Mouse (Mus musculus) bone marrow macrophage, adult 2 months (primary cell): ENCODE measurements around the gene Ralgps2.

Experiments
- CTCF ChIP-seq: IDR thresholded peaks from 2 replicates; pipeline ENCODE4 v1.5.1; 2012; ENCODE audit warnings: low read depth, mild to moderate bottlenecking, low read length, moderate library complexity
- POLR2A ChIP-seq: IDR thresholded peaks from 2 replicates; pipeline ENCODE4 v1.6.1; 2012; ENCODE audit warnings: mild to moderate bottlenecking, low read depth, low read length, borderline replicate concordance

GRCm38 (mm10) chr1:156930263-156930662 is 9.2 kb downstream of the Ralgps2 start:
- TF ChIP-seq CTCF (no peak), POLR2A (no peak)
